Mouse (Mus musculus) olfactory bulb, adult 2 months (tissue): Measurements from ENCODE around the gene Itpr2.

Experiments used
- CTCF ChIP-seq: fragments of 200-500 bp; IDR thresholded peaks from 2 replicates; pipeline ENCODE4 v1.5.1; 2012; ENCODE audit warnings: low read depth, mild to moderate bottlenecking, low read length, moderate library complexity; ENCODE audit not compliant: insufficient read depth
- POLR2A ChIP-seq: fragments of 200-500 bp; IDR thresholded peaks from 2 replicates; pipeline ENCODE4 v1.6.1; 2012; ENCODE audit warnings: mild to moderate bottlenecking, low read depth, low read length, moderate library complexity; ENCODE audit not compliant: insufficient read depth

- peak; percentile 51; the same call in 1 of the 2 replicates for TF ChIP-seq CTCF
- no peak for TF ChIP-seq POLR2A
Measured at GRCm38 (mm10) chr6:146339779-146340178, 162.2 kb downstream of the Itpr2 start.
